Mouse (Mus musculus): ENCODE results near the gene Nim1k.

- TF ChIP-seq CTCF (IDR thresholded peaks at IDR 0.05; ENCODE audit: borderline replicate concordance, control insufficient read depth, extremely low read depth, insufficient read depth, low read length, poor library complexity) (no peak), POLR2A (IDR thresholded peaks at IDR 0.05; ENCODE audit: control insufficient read depth, extremely low read depth, insufficient read depth, low read length, poor library complexity) (no peak)
Observed at GRCm38 (mm10) chr13:119727608-119728387, 27.9 kb downstream of the Nim1k start.

All from thymus, adult 2 months (tissue).